Comparison of ENCODE assay signal across 6 mouse cellular contexts in the genomic region with DNA sequence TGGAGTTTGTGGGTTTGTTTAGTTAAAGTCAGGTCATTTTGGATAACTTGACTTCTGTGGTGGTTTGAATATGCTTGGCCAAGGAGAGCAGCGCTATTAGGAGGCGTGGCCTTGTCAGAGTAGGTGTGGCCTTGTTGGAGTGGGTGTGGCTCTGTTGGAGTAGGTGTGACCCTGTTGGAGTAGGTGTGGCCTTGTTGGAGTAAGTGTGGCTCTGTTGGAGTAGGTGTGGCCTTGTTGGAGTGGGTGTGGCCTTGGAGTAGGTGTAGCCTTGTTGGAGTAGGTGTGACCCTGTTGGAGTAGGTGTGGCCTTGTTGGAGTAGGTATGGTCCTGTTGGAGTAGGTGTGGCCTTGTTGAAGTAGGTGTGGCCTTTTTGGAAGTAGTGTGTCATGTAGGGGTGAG.
DNase-seq lines count a peak whose midpoint lies in the region; ATAC-seq and TF ChIP-seq lines count a peak whose summit lies in the region.
"Not testable (repeated sequence)": the region's sequence is repeated elsewhere in the genome, so short reads cannot be mapped to it uniquely, and the experiment has no call there.

No protein-coding gene starts in this region.

- not testable (repeated sequence) for H3K9me3 ChIP-seq in liver, embryonic 13.5 days (replicated peaks); liver, postnatal 0 days (ENCODE audit: low read length); stomach, postnatal 0 days (ENCODE audit: control insufficient read depth, low read length)

- TF ChIP-seq CTCF in embryonic fibroblast, embryonic 13.5 days (IDR thresholded peaks at IDR 0.05; ENCODE audit: borderline replicate concordance, insufficient read depth, low read length); liver, postnatal 0 days (IDR thresholded peaks at IDR 0.05; ENCODE audit: low read depth); stomach, postnatal 0 days (IDR thresholded peaks at IDR 0.05; ENCODE audit: low read depth): not testable (repeated sequence)

- H3K36me3 ChIP-seq in liver, embryonic 13.5 days; liver, postnatal 0 days (replicated peaks; ENCODE audit: insufficient read depth, low read length); stomach, postnatal 0 days (ENCODE audit: control insufficient read depth, insufficient read depth, low read length): not testable (repeated sequence)

- not testable (repeated sequence) for TF ChIP-seq POLR2A in embryonic fibroblast, embryonic 13.5 days (IDR thresholded peaks at IDR 0.05; ENCODE audit: low read depth, low read length)

- ATAC-seq in liver, embryonic 13.5 days (ENCODE audit: low read depth), result peak; percentile 48
- ATAC-seq in liver, postnatal 0 days, result peak; percentile 35; the same call in 1 of the 2 replicates
- ATAC-seq in stomach, postnatal 0 days (ENCODE audit: low FRiP score, low TSS enrichment), result 0 out of 2 replicates have a peak, but pooled peaks have one; percentile 32

- not testable (repeated sequence) for H3K4me1 ChIP-seq in embryonic fibroblast, embryonic 13.5 days (ENCODE audit: control insufficient read depth, insufficient read depth, low read length); liver, embryonic 13.5 days (replicated peaks); liver, postnatal 0 days (ENCODE audit: insufficient read depth); stomach, postnatal 0 days (replicated peaks; ENCODE audit: control insufficient read depth, insufficient read depth)

- H3K9ac ChIP-seq in liver, embryonic 13.5 days; liver, postnatal 0 days (replicated peaks); stomach, postnatal 0 days (ENCODE audit: low read length): not testable (repeated sequence)

- H3K4me3 ChIP-seq in embryonic fibroblast, embryonic 13.5 days (ENCODE audit: insufficient read depth, low read length); liver, embryonic 13.5 days (replicated peaks); liver, postnatal 0 days (ENCODE audit: low read depth, low read length); stomach, postnatal 0 days (ENCODE audit: low read depth, low read length): not testable (repeated sequence)

- 80% methylated on average over 2 of the region's 2 CpGs for WGBS in liver, embryonic 13.5 days (ENCODE audit: insufficient replicate concordance)
- 92% methylated on average over 2 of the region's 2 CpGs for WGBS in liver, postnatal 0 days (ENCODE audit: insufficient replicate concordance)
- WGBS in stomach, postnatal 0 days, result 92% methylated on average over 2 of the region's 2 CpGs

- H3K27me3 ChIP-seq in liver, embryonic 13.5 days; liver, postnatal 0 days (ENCODE audit: insufficient read depth, low read length); stomach, postnatal 0 days (ENCODE audit: control insufficient read depth, insufficient read depth, low read length): not testable (repeated sequence)

- peak; percentile 74 for DNase-seq in ES-CJ7 (ENCODE audit: low read depth, low spot score)
- DNase-seq in ZHBTc4 (ENCODE audit: low read depth, low spot score), result peak; percentile 60
- DNase-seq in liver, embryonic 13.5 days; liver, postnatal 0 days; stomach, postnatal 0 days (ENCODE audit: low spot score): not testable (repeated sequence)

- not testable (repeated sequence) for H3K4me2 ChIP-seq in liver, embryonic 13.5 days; liver, postnatal 0 days (ENCODE audit: low read depth, low read length); stomach, postnatal 0 days (replicated peaks; ENCODE audit: low read depth)

- H3K27ac ChIP-seq in embryonic fibroblast, embryonic 13.5 days (ENCODE audit: insufficient read depth, low read length), result peak overlapping the region; percentile 50
- H3K27ac ChIP-seq in liver, embryonic 13.5 days; liver, postnatal 0 days (ENCODE audit: low read depth); stomach, postnatal 0 days (replicated peaks): not testable (repeated sequence)

- TF ChIP-seq EP300 in liver, postnatal 0 days (IDR thresholded peaks at IDR 0.05; ENCODE audit: low read depth); stomach, postnatal 0 days (optimal IDR thresholded peaks at IDR 0.05): not testable (repeated sequence)
